Comparison of ENCODE assay signal across 10 mouse cellular contexts in genomic region chr2:102003776-102004264, GRCm38 (mm10).
DNase-seq lines count a peak whose midpoint lies in the region; ATAC-seq and TF ChIP-seq lines count a peak whose summit lies in the region.
"Had no signal": no experiment of that assay in that cellular context is flagged by ENCODE, and none has a peak within 500 bp of the region (broad histone marks: within the 10 kb centered on the region; RNA-seq: fewer than 3 reads in every experiment).

No protein-coding gene starts in this region.

- no peaks in the 10 kb centered on the region for H3K9me3 ChIP-seq in lung, embryonic 14.5 days (ENCODE audit: low read depth, low read length)
- no peaks in the 10 kb centered on the region for H3K9me3 ChIP-seq in hindbrain, embryonic 10.5 days
- H3K9me3 ChIP-seq in neural tube, embryonic 13.5 days: no peaks in the 10 kb centered on the region

- DNase-seq in heart, adult 2 months: no peak
- DNase-seq in heart, adult 9 months (ENCODE audit: low spot score in 2 of 2): no peak
- DNase-seq in lung, embryonic 14.5 days: no peak
- no peak for DNase-seq in lung, adult 2 months
- DNase-seq in hindbrain, embryonic 10.5 days (ENCODE audit: low spot score): no peak
- DNase-seq in urinary bladder, postnatal 36 days (ENCODE audit: low spot score in 2 of 2): no peak
- DNase-seq in layer of hippocampus, postnatal 36 days: no peak
- DNase-seq: B cell, adult 2 months; lung, postnatal 14 days had no signal

- H3K27me3 ChIP-seq in heart, adult 2 months (ENCODE audit: control insufficient read depth, insufficient read depth, low read length): no peaks in the 10 kb centered on the region
- no peaks in the 10 kb centered on the region for H3K27me3 ChIP-seq in lung, embryonic 14.5 days (ENCODE audit: insufficient read depth, low read length)
- no peaks in the 10 kb centered on the region for H3K27me3 ChIP-seq in hindbrain, embryonic 10.5 days (ENCODE audit: insufficient read depth, poor library complexity, severe bottlenecking)
- H3K27me3 ChIP-seq in neural tube, embryonic 13.5 days: no peaks in the 10 kb centered on the region

- WGBS in heart, adult 2 months: 54% methylated on average over 7 of the region's 7 CpGs
- 39% methylated on average over 7 of the region's 7 CpGs for WGBS in lung, embryonic 14.5 days
- 70% methylated on average over 7 of the region's 7 CpGs for WGBS in lung, adult 2 months
- 60% methylated on average over 7 of the region's 7 CpGs for WGBS in hindbrain, embryonic 10.5 days
- WGBS in neural tube, embryonic 13.5 days: 28% methylated on average over 7 of the region's 7 CpGs

- no peak for ATAC-seq in lung, embryonic 14.5 days (ENCODE audit: insufficient read depth)
- no peak for ATAC-seq in neural tube, embryonic 13.5 days (ENCODE audit: low read depth)

- H3K4me1 ChIP-seq in heart, adult 2 months (ENCODE audit: control insufficient read depth, insufficient read depth, low read length): peaks cover 18% of the 10 kb centered on the region
- peaks cover 46% of the 10 kb centered on the region for H3K4me1 ChIP-seq in lung, embryonic 14.5 days (ENCODE audit: insufficient read depth)
- peaks cover 18% of the 10 kb centered on the region for H3K4me1 ChIP-seq in lung, adult 2 months (ENCODE audit: control insufficient read depth, insufficient read depth, low read length)
- peaks cover 81% of the 10 kb centered on the region for H3K4me1 ChIP-seq in hindbrain, embryonic 10.5 days (replicated peaks)
- peaks cover 95% of the 10 kb centered on the region for H3K4me1 ChIP-seq in neural tube, embryonic 13.5 days (replicated peaks)

- H3K4me2 ChIP-seq in lung, embryonic 14.5 days: no peak overlapping the region
- H3K4me2 ChIP-seq in neural tube, embryonic 13.5 days: peak overlapping the region; percentile 29; the same call in 1 of the 2 replicates

- peak overlapping the region; percentile 3; the same call in 1 of the 2 replicates for H3K27ac ChIP-seq in heart, adult 2 months
- peak overlapping the region; percentile 77 for H3K27ac ChIP-seq in lung, embryonic 14.5 days (ENCODE audit: low read depth)
- peak overlapping the region; percentile 90 for H3K27ac ChIP-seq in hindbrain, embryonic 10.5 days
- H3K27ac ChIP-seq in neural tube, embryonic 13.5 days (replicated peaks): peak overlapping the region; percentile 94

- H3K36me3 ChIP-seq in heart, adult 2 months (ENCODE audit: control insufficient read depth, insufficient read depth, low read length): no peaks in the 10 kb centered on the region
- H3K36me3 ChIP-seq in lung, embryonic 14.5 days (ENCODE audit: insufficient read depth): no peaks in the 10 kb centered on the region
- H3K36me3 ChIP-seq in hindbrain, embryonic 10.5 days: no peaks in the 10 kb centered on the region
- H3K36me3 ChIP-seq in neural tube, embryonic 13.5 days: no peaks in the 10 kb centered on the region

- H3K4me3 ChIP-seq in heart, adult 2 months: no peak overlapping the region
- no peak overlapping the region for H3K4me3 ChIP-seq in lung, embryonic 14.5 days (ENCODE audit: low read depth, low read length)
- H3K4me3 ChIP-seq in lung, adult 2 months (replicated peaks; ENCODE audit: extremely low read depth, low read depth, low read length): no peak overlapping the region
- H3K4me3 ChIP-seq in hindbrain, embryonic 10.5 days: no peak overlapping the region
- no peak overlapping the region for H3K4me3 ChIP-seq in neural tube, embryonic 13.5 days

- no peaks in the 10 kb centered on the region for H3K79me2 ChIP-seq in heart, adult 2 months (replicated peaks; ENCODE audit: control insufficient read depth, insufficient read depth, low read length)

- intact Hi-C loops in heart, adult 2 months (cut with DNase I): no loop called here

- no peak for TF ChIP-seq POLR2A in heart, adult 2 months (IDR thresholded peaks at IDR 0.05; ENCODE audit: insufficient read depth, low read depth, low read length)
- no peak for TF ChIP-seq POLR2A in lung, adult 2 months (IDR thresholded peaks at IDR 0.05; ENCODE audit: borderline replicate concordance, extremely low read depth, low read depth, low read length)

- no peak for TF ChIP-seq EP300 in heart, adult 2 months (IDR thresholded peaks at IDR 0.05; ENCODE audit: insufficient read depth, low read depth, low read length)

- no peak overlapping the region for H3K9ac ChIP-seq in heart, adult 2 months (ENCODE audit: low read depth, low read length)
- no peak overlapping the region for H3K9ac ChIP-seq in lung, embryonic 14.5 days
- H3K9ac ChIP-seq in neural tube, embryonic 13.5 days: no peak overlapping the region

- TF ChIP-seq CTCF in heart, adult 2 months (IDR thresholded peaks at IDR 0.05): no peak
- TF ChIP-seq CTCF in lung, embryonic 14.5 days (IDR thresholded peaks at IDR 0.05; ENCODE audit: low read depth): no peak
- no peak for TF ChIP-seq CTCF in lung, adult 2 months (IDR thresholded peaks at IDR 0.05; ENCODE audit: insufficient read depth, low read length)

Comparison
In these comparisons a context has a peak if more than half of its experiments do, and no peak if none do; other contexts are left out.
1. H3K27ac ChIP-seq: peak in every context shown above with its lines; median percentile 94 in neural tube, embryonic 13.5 days; 90 in hindbrain, embryonic 10.5 days; 77 in lung, embryonic 14.5 days; 3 in heart, adult 2 months.